Comparison of ENCODE assay signal across 7 mouse cellular contexts in genomic region chr14:55721700-55722437, GRCm38 (mm10). TPM values are rescaled to one million over a fixed set of nuclear protein-coding genes. Genes with fewer than 3 reads are reported as not detected.
DNase-seq lines count a peak whose midpoint lies in the region; ATAC-seq lines count a peak whose summit lies in the region.

Gene Rabggta, minus strand, starts transcription at chr14:55722263.

- H3K36me3 ChIP-seq in intestine, embryonic 16.5 days (ENCODE audit: control insufficient read depth, insufficient read depth, low read length) = 0 out of 2 replicates have a peak, but pooled peaks cover 2% of the 10 kb centered on the region
- H3K36me3 ChIP-seq in midbrain, embryonic 11.5 days (ENCODE audit: control insufficient read depth, insufficient read depth, low read length) = no peaks in the 10 kb centered on the region

- peaks cover 3% of the 10 kb centered on the region; the same call in 1 of the 2 replicates for H3K4me1 ChIP-seq in intestine, embryonic 16.5 days (ENCODE audit: control insufficient read depth, insufficient read depth, low read length)
- H3K4me1 ChIP-seq in midbrain, embryonic 11.5 days (ENCODE audit: control insufficient read depth, insufficient read depth, low read length) = 0 out of 2 replicates have a peak, but pooled peaks cover 3% of the 10 kb centered on the region

- H3K27me3 ChIP-seq in intestine, embryonic 16.5 days (replicated peaks; ENCODE audit: control insufficient read depth, insufficient read depth, low read length) = no peaks in the 10 kb centered on the region
- H3K27me3 ChIP-seq in midbrain, embryonic 11.5 days (ENCODE audit: control insufficient read depth, insufficient read depth, low read length) = no peaks in the 10 kb centered on the region

- no peaks in the 10 kb centered on the region for H3K9me3 ChIP-seq in intestine, embryonic 16.5 days (ENCODE audit: control insufficient read depth, low read length)
- no peaks in the 10 kb centered on the region for H3K9me3 ChIP-seq in midbrain, embryonic 11.5 days (ENCODE audit: control insufficient read depth, low read length)

- peak within 1 kb of the TSS; percentile 92 for H3K27ac ChIP-seq in intestine, embryonic 16.5 days (ENCODE audit: low read length)
- peak within 1 kb of the TSS; percentile 5; the same call in 1 of the 2 replicates for H3K27ac ChIP-seq in midbrain, embryonic 11.5 days (ENCODE audit: low read depth, low read length)

- under 1% methylated on average over 49 of the region's 50 CpGs for WGBS in intestine, embryonic 16.5 days
- under 1% methylated on average over 50 of the region's 50 CpGs for WGBS in midbrain, embryonic 11.5 days

- peak; percentile 93 for DNase-seq in adrenal gland, adult 2 months
- DNase-seq in embryo, embryonic 11.5 days (ENCODE audit: low read depth, low spot score) = peak; percentile 87
- peak; percentile 80 to 92 for DNase-seq in gastrocnemius, postnatal 4 days (ENCODE audit: low spot score in 2 of 2)
- DNase-seq in left cerebral cortex, postnatal 36 days (ENCODE audit: low spot score in 2 of 2) = peak; percentile 88 to 92
- peak; percentile 98 for DNase-seq in midbrain, embryonic 11.5 days (ENCODE audit: low spot score, missing footprints)
- DNase-seq in skeletal muscle tissue, adult 2 months (ENCODE audit: low read depth, low spot score) = peak; percentile 80

- peak within 1 kb of the TSS; percentile 64 for H3K4me2 ChIP-seq in intestine, embryonic 16.5 days (ENCODE audit: low read depth, low read length)
- H3K4me2 ChIP-seq in midbrain, embryonic 11.5 days = peak within 1 kb of the TSS; percentile 52

- peak; percentile 97 for ATAC-seq in intestine, embryonic 16.5 days
- ATAC-seq in midbrain, embryonic 11.5 days (ENCODE audit: low FRiP score) = peak; percentile 94

- intact Hi-C loops in left cerebral cortex, postnatal 36 days (cut with DNase I) = loop anchor here (2.0 kb wide), 1 partner anchor 39 kb away; no protein-coding TSS in a partner anchor

- H3K4me3 ChIP-seq in intestine, embryonic 16.5 days (ENCODE audit: low read length) = peak within 1 kb of the TSS; percentile 83
- H3K4me3 ChIP-seq in midbrain, embryonic 11.5 days (ENCODE audit: low read depth, low read length) = peak within 1 kb of the TSS; percentile 57

- peak within 1 kb of the TSS; percentile 91 for H3K9ac ChIP-seq in intestine, embryonic 16.5 days (ENCODE audit: low read depth, low read length)
- H3K9ac ChIP-seq in midbrain, embryonic 11.5 days (ENCODE audit: low read length) = peak within 1 kb of the TSS; percentile 66

RNA-seq across cellular contexts. Expression of gene Rabggta, which starts in this region (rescaled TPM):
- total RNA-seq in adrenal gland, adult 2 months (2021) = 10 to 100 TPM; 20.2 to 20.4 TPM
- polyA plus RNA-seq in adrenal gland, adult 2 months (2012; rRNA removed) = 39.5 and 44.7 TPM in 2 replicates
- 10 to 100 TPM; 10.9 to 12.8 TPM for total RNA-seq in gastrocnemius, postnatal 4 days (2021)
- polyA plus RNA-seq in intestine, embryonic 16.5 days (2015; fragmentation: Nextera tagmentation; extraction: Ambion mirVana) = 36.9 and 37.5 TPM in 2 replicates
- total RNA-seq in left cerebral cortex, postnatal 36 days (2021) = 10 to 100 TPM; 50.6 to 50.9 TPM
- 22.0 TPM in 2 replicates for polyA plus RNA-seq in midbrain, embryonic 11.5 days (2014; fragmentation: Nextera tagmentation; extraction: Ambion mirVana)

Comparison
In these comparisons a context has a peak if more than half of its experiments do, and no peak if none do; other contexts are left out.
1. Peak in every context shown above with its lines: DNase-seq, ATAC-seq, H3K4me3 ChIP-seq and H3K27ac ChIP-seq.